Mouse (Mus musculus) CH12F3 (cell line): ENCODE measurements around the gene Usp35.

Experiments used
- in situ Hi-C: fragments of 300-500 bp; cut with MboI; formaldehyde crosslinking; loops from 2 replicates; pipeline ENCODE4 v1.14.3; 2020; ENCODE audit warnings: low sequenced_read_pairs

The Usp35 gene

GRCm38 (mm10) chr7:97315656-97316055 lies 16.2 kb downstream of the Usp35 start:
- in situ Hi-C loops = no loop called here

DNA sequence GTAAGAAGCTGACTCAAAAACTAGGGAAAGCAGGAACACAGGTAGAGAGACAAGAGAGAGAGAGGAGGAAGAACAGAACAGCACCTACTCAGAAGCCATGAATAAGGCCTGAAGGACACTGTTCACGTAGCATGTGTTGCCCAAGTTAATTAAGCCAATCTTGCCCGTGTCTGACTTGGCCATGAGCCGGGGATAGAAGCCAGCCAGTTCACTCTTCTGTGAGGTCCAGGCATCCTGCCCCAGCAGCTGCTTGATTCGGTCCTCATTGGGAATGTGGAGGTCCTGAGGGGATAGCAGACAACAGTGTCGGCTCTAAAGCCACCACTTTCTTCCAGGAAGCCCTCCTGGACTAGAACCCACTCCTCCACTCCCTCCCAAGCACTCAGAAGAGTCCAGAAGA lies 17.2 kb downstream of the Usp35 start:
- in situ Hi-C loops = no loop called here

DNA sequence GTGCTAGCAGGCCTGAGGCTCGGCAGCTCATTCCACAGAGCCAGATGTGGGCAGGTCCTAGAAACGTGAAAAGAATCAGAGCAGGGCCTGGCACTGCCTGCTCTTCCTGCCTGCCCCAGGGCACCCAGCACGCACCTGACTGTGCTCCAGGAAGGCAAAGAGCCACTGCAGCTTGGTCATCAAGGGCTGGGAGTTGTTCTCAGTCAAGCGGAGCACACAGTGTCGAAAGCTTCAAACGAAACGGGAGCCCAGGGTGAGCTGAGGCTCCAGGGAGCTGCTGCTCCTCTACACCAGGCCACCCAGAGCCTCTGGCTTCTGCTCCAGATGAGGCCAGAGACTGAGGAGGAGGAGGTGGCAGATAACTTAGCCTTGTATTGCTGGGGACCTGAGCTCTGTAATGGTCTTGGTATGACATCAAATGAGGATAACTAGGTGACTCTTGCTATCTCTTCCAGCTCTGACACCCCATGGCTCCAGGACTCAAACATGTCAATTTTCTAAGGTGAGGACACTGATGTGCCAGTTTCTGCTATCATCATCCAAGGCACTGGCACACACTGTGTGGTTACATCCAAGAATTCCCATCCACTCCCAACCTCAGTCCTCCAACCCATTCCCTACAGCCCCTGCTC lies 18.3 kb downstream of the Usp35 start:
- in situ Hi-C loops = no loop called here

DNA sequence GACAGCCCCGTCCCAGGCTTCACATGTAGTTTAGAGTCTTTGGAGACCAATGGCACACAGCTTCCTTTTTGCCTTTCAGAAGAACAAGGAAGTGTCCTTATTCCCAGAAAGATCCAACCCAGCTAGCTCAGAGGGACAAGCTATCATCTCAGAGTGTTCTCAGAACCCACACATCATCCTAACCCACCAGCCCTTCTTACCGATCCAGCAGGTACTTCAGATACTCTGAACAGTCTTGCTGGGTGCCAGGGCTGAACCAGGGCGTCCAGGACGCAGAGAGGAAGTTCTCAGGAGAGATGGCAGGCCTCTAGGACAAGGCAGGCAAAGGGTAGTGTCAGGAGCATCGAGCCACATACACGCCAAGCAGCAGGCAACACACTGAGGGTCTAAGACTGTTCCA lies 19.0 kb downstream of the Usp35 start:
- in situ Hi-C loops = no loop called here

- in situ Hi-C loops = no loop called here
Measured at GRCm38 (mm10) chr7:97312196-97312595, 19.6 kb downstream of the Usp35 start.

DNA sequence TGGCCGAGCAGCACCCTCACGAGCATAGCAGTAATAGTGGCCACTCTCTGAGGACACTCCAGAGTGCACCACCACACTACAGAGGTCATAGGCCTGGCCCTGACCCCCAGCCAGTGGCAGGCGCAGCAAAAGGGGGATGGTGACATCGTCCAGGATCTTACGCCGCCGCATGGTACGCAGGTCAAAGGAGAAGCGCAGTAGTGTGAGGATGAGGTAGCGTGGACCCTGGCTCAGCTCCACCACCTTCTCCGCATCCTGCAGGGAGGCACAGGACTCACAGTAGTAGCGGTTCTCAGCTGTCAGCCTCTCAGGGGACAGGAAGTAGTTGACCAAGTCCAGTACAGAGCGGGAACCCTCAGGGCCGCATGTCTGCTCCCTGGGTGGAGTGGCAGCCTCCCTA lies 20.2 kb downstream of the Usp35 start:
- in situ Hi-C loops = no loop called here

- in situ Hi-C loops = no loop called here
Measured at GRCm38 (mm10) chr7:97310341-97310635, 21.5 kb downstream of the Usp35 start.

DNA sequence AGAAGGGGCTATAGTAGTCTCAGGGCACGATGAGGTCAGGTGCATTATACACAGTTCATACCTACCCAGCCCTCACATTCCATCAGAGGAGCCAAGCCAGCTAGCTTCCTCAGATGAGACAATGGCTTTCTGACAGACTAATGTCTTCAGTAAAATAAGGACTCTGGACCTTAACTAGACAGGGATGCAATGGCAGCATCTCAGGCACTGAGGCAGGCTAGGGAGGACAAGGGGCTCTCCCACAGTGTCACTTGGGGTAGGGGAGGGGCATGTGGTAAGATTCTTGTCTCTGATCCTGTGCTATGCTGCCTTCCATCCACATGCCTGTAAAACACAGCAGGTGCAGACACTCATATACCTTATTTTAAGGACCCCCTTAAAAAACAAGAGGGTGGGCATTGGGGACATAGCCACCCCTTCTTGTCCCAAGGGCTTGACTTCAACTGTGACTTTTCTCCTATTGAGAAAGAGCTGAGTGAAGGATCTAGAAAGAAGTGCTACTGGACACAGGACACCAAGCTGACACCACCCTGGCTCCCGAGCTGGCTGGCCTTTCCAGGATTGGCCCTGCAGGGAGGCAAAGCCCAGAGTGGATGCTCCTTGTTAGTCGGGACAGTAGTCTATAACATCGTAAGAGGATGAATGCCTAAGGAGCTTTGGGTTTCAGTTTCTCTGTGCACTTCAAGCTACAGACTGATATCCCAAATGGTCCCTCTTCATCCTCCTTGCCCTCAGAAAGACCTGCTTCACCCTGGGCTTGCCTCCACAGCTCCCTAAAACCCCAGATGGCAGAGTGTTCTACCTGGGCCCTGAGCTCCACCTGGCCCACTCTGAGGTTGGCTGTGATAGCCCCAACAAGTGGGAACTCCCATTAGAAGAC lies 22.1 kb downstream of the Usp35 start:
- in situ Hi-C loops = no loop called here

DNA sequence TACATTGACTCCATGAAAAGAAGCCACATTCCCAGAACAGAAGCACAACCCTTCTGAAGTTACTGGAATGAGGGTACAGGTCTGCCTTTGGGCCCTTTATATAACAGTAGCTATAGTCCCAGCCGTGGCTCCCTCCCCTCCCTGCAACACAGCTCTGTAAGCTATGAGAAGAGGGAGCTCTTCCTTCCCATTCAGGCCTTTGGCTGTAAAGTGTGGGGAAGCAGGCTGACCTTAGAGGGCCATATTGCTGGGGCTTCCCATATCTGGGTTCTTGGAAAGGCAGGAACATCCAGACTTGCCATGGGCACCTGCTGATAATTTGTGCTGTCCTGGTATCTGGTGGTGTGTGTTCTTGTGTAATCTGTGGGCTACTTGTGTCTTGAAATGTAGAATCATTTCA lies 24.3 kb downstream of the Usp35 start:
- in situ Hi-C loops = no loop called here

- in situ Hi-C loops = no loop called here
Measured at GRCm38 (mm10) chr7:97306813-97307212, 25.0 kb downstream of the Usp35 start.

GRCm38 (mm10) chr7:97305206-97305605 lies 26.6 kb downstream of the Usp35 start:
- in situ Hi-C loops = no loop called here

DNA sequence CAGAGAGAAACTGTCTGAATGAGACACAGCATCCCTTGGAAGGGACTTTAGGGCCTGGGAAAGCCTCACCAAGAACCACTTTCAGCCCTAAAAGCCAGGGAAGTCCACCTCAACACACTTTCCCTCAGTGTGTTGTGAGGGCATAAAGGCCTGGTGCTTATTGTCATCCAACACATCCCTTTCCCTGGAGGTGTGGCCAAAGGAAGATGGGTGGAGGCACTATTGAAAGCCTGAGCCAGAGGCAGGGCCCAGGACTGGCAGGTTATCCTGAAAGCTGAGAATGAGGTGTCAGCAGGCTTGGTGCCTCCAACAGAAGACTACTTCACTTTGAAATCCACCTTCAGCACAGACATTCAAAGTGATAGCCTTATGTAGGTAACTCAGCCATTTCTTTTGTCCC lies 27.3 kb downstream of the Usp35 start:
- in situ Hi-C loops = no loop called here

DNA sequence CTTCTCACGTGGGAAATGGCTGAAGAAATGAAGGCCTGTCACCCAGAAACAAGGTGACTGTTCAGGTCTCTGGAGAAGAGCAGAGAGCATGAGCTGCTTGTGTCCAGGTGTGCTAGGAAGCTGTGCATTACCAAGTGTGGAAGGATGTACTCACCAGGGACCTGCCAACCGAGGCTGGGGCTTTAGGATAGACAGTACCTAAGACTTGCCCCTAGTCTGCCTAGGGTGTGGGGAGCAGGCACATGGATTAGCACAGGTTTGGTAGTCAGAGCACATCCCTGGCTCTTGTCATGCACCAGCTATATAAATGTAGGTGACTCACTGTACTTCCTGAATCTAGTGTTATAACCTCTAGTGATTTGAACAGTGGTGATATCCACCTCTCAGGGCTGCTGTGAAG lies 28.2 kb downstream of the Usp35 start:
- in situ Hi-C loops = no loop called here

DNA sequence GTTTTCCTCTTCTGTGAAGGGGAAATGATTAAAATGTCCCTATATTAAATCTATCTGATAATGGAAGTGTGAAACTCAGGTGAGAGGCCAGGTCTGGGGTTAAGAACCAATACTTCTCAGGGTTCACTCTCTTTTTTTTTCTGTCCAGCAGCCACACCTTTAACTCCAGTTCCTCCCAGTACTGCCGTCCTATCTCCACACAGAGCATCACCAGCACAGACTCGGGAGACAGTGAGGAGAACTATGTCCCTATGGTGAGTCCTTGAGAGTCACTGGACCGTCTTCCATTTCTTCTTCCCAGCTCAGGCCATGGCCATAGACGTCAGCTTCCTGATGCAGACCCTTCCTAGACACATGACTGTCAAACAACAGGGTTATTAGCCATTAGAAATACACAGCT lies 28.9 kb downstream of the Usp35 start:
- in situ Hi-C loops = no loop called here

- in situ Hi-C loops = no loop called here
Measured at GRCm38 (mm10) chr7:97302261-97302660, 29.6 kb downstream of the Usp35 start.

GRCm38 (mm10) chr7:97301321-97301720 lies 30.5 kb downstream of the Usp35 start:
- in situ Hi-C loops = no loop called here

GRCm38 (mm10) chr7:97300914-97301313 lies 30.9 kb downstream of the Usp35 start:
- in situ Hi-C loops = no loop called here

- in situ Hi-C loops = loop anchor here (10.0 kb wide), 1 partner anchor 324 kb away; no protein-coding TSS in a partner anchor
Measured at GRCm38 (mm10) chr7:97298943-97299342, 32.9 kb downstream of the Usp35 start.

DNA sequence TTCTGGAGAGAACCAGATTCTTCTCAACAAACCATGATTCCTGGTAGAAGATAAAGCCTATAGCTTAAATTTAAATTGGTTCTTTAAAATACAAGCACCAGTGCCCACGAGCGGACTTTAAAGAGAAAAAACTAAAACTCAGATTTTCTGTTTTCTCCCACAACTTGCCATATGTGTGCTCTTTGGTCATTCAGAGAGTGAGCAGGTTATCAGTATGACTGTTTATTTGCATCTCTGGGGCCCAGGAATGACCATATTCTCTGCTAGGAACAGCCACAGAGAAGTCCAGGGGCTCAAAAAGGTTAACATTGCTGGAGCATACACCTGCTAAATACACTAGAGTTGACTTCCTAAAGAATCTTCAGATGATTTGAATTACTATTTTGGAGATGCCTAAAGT lies 33.5 kb downstream of the Usp35 start:
- in situ Hi-C loops = loop anchor here (10.0 kb wide), 1 partner anchor 323 kb away; no protein-coding TSS in a partner anchor

DNA sequence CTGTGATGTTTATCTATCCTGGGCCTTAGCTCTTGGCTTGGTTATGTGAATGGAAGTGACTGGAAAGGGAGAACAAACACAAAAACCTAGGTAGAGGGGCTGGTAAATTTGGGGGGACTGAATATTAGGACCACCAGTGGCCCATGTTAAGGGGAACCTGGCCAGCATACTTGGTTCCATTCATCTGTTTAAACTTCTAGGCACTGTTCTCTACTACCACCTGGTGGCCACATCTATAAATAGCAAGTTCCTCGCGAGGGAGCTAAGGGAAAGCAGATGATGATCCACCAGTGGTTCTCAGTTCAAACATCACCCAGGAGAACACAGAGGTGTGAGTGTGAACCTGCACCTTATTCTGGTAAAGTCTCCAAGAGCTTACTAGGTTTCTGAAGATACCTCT lies 34.4 kb downstream of the Usp35 start:
- in situ Hi-C loops = loop anchor here (10.0 kb wide), 1 partner anchor 323 kb away; no protein-coding TSS in a partner anchor

- in situ Hi-C loops = loop anchor here (10.0 kb wide), 1 partner anchor 322 kb away; no protein-coding TSS in a partner anchor
Measured at GRCm38 (mm10) chr7:97296986-97297385, 34.8 kb downstream of the Usp35 start.

GRCm38 (mm10) chr7:97271068-97271467 lies 60.8 kb downstream of the Usp35 start:
- in situ Hi-C loops = no loop called here
